Mouse (Mus musculus) liver, postnatal 0 days (tissue): ENCODE results near the gene Tubd1. TPM values are rescaled to one million over a fixed set of nuclear protein-coding genes. Genes with fewer than 3 reads are reported as not detected.

Experiments
- ATAC-seq: fragments of 200-750 bp; cut with Nextera tagmentation; 2 replicates; pipeline ENCODE4 v1.8.0; 2017; ENCODE audit warnings: mild to moderate bottlenecking, moderate library complexity
- DNase-seq: peaks from one replicate; pipeline ENCODE4 v3.0.0-alpha.2; 2016
- H3K27ac ChIP-seq: fragments of 300-500 bp; sonication (generic); 2 replicates; pipeline ENCODE4 v1.5.1; 2014; ENCODE audit warnings: antibody characterized with exemption, moderate library complexity, mild to moderate bottlenecking, low read depth
- H3K27me3 ChIP-seq: fragments of 300-500 bp; sonication (generic); 2 replicates; pipeline ENCODE4 v1.6.1; 2014; ENCODE audit warnings: low read length, control low read depth, mixed read lengths; ENCODE audit not compliant: insufficient read depth
- H3K36me3 ChIP-seq: fragments of 300-500 bp; sonication (generic); replicated peaks from 2 replicates; pipeline ENCODE4 v1.6.1; 2014; ENCODE audit warnings: mild to moderate bottlenecking, control low read depth, low read length, moderate library complexity, mixed read lengths; ENCODE audit not compliant: insufficient read depth
- H3K4me1 ChIP-seq: fragments of 300-500 bp; sonication (generic); 2 replicates; pipeline ENCODE4 v1.6.1; 2014; ENCODE audit warnings: antibody characterized with exemption, mild to moderate bottlenecking, control low read depth; ENCODE audit not compliant: insufficient read depth
- H3K4me2 ChIP-seq: fragments of 300-500 bp; sonication (generic); 2 replicates; pipeline ENCODE4 v1.6.1; 2014; ENCODE audit warnings: low read depth, mild to moderate bottlenecking, low read length, moderate library complexity, mixed read lengths
- H3K4me3 ChIP-seq: fragments of 300-500 bp; sonication (generic); 2 replicates; pipeline ENCODE4 v1.5.1; 2014; ENCODE audit warnings: low read depth, low read length
- H3K9ac ChIP-seq: fragments of 300-500 bp; sonication (generic); replicated peaks from 2 replicates; pipeline ENCODE4 v1.6.1; 2014; ENCODE audit warnings: mild to moderate bottlenecking, moderate library complexity
- H3K9me3 ChIP-seq: fragments of 300-500 bp; sonication (generic); 2 replicates; pipeline ENCODE4 v1.6.1; 2016; ENCODE audit warnings: mild to moderate bottlenecking, control low read depth, low read length, mixed read lengths
- CTCF ChIP-seq: sonication (generic); IDR thresholded peaks from 2 replicates; pipeline ENCODE4 v1.5.1; 2016; ENCODE audit warnings: antibody characterized with exemption, low read depth
- EP300 ChIP-seq: IDR thresholded peaks from 2 replicates; pipeline ENCODE4 v1.6.1; 2016; ENCODE audit warnings: antibody characterized with exemption, low read depth, mild to moderate bottlenecking
- WGBS: fragments of 180-500 bp; shearing (Covaris S2); extraction: QIAGEN DNeasy Blood & Tissue Kit; methylation state at CpG from one replicate; pipeline ENCODE4 v1.1.7; 2014; ENCODE audit not compliant: insufficient replicate concordance; 5-methylcytosine and 5-hydroxymethylcytosine counted together
- microRNA counts: library from miRNA; unstranded; fragments of <30 nt; microRNA quantifications from one replicate; lab custom pipeline; 2015
- microRNA-seq: library from miRNA; unstranded; fragments of <30 nt; microRNA quantifications from one replicate; pipeline ENCODE4, GENCODE M21; 2016
- polyA plus RNA-seq: library from polyadenylated mRNA; unstranded; fragments of >200 nt; fragmentation: Nextera tagmentation; extraction: Ambion mirVana; gene quantifications from 2 replicates; pipeline ENCODE4 v1.2.1, GENCODE M21; 2015

Tubd1 gene
- polyA plus RNA-seq, 1 experiment from 2014 or later, result 4.4 TPM

GRCm38 (mm10) chr11:86614607-86615006, 69.8 kb downstream of the Tubd1 start:
- Histone ChIP-seq H3K4me3 (no peak overlapping the region), H3K4me1 (peaks cover 24% of the 10 kb centered on the region), H3K4me2 (peak overlapping the region; percentile 61), H3K9ac (peak overlapping the region; percentile 57), H3K9me3 (no peaks in the 10 kb centered on the region), H3K36me3 (peaks cover 8% of the 10 kb centered on the region; the same call in 1 of the 2 replicates), H3K27ac (peak overlapping the region; percentile 88), H3K27me3 (no peaks in the 10 kb centered on the region)
- no peak for TF ChIP-seq CTCF
- TF ChIP-seq EP300, result no peak
- no peak for DNase-seq
- ATAC-seq, result no peak
- WGBS, result 66% methylated on average over 5 of the region's 5 CpGs

MicroRNAs within 50 kb of the gene (microRNA counts, 519-probe panel; counts per million panel counts)
- 8,266 counts per million, percentile 93 among the panel's probes with 10 or more counts for microRNA mmu-miR-21 (lab: Ali Mortazavi, UCI)

Small RNA genes lying within 50 kb of the gene (microRNA-seq; reads per million reads assigned to microRNA genes)
- gene Mir21a, result 55,076 reads per million, percentile 99 among the genes with 10 or more reads in this experiment

Other genes starting within 250 kb of the Tubd1 start
- gene Med13, start 187.4 kb upstream of the Tubd1 start, polyA plus RNA-seq, result 2.9 and 3.6 TPM in 2 replicates
- 19.8 and 20.1 TPM in 2 replicates for gene Rnft1, start 60.3 kb upstream of the Tubd1 start, polyA plus RNA-seq
- gene Rps6kb1, start 186 bp upstream of the Tubd1 start, polyA plus RNA-seq, result 20.6 and 23.6 TPM in 2 replicates
- 110 and 125 TPM in 2 replicates for gene Vmp1, start 138.8 kb downstream of the Tubd1 start, polyA plus RNA-seq
- gene Ptrh2, start 139.0 kb downstream of the Tubd1 start, polyA plus RNA-seq, result 12.7 and 13.3 TPM in 2 replicates
- gene Cltc, start 212.6 kb downstream of the Tubd1 start, polyA plus RNA-seq, result 34.1 and 42.4 TPM in 2 replicates